Mouse (Mus musculus) E14TG2a.4 (cell line): Measurements from ENCODE around the gene Nhej1.

Experiments
- CTCF ChIP-seq: conservative IDR thresholded peaks from 2 replicates; pipeline ENCODE4 v1.5.1; 2014; ENCODE audit warnings: low read length
- POU5F1 ChIP-seq: IDR thresholded peaks from 2 replicates; pipeline ENCODE4 v1.6.1; 2014; ENCODE audit warnings: low read length, borderline replicate concordance

GRCm38 (mm10) chr1:75168472-75169464 lies 43.8 kb upstream of the Nhej1 start, which contains the start of gene Zfand2b:
- TF ChIP-seq CTCF (no peak), POU5F1 (no peak)
